Mouse (Mus musculus) left cerebral cortex, adult 8-10 months (tissue): ENCODE measurements at regions not wholly inside any gene's neighbourhood (a gene's known extent, or its start where the extent isn't known, plus 50 kb on each side); places are given as distances from the start of the nearest gene placed in this dataset.

Source experiments
- DNase-seq, 2 experiments: peaks; one replicate each; pipeline ENCODE4 v3.0.0; 2022; ENCODE audit warnings: low spot score in 2 of 2

- DNase-seq = no peak
Measured at GRCm38 (mm10) chr15:31173309-31174115, 50.6 kb upstream of the Dap start.
